Comparison of ENCODE assay signal across 17 mouse cellular contexts in the genomic region with DNA sequence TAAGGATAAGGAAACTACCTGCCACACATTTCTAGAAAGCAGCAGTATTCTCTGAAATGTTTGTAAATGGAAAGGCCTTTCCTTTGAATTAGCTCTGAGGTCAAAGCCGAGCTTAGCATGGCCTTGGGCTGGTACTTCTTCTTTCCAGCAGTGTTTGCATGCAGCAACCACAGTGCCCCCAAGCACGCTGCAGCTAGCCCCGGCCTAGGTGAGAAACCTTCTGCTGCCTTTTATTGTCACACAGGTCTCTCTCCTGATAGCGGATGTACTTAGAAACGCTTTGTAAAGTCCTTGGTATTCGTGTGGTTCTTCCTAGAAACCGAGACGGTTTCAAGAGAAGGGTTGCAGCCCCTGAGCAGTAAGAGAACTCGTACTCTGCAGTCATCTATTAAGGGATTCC.
DNase-seq lines count a peak whose midpoint lies in the region; ATAC-seq lines count a peak whose summit lies in the region.
"Had no signal": no experiment of that assay in that cellular context is flagged by ENCODE, and none has a peak within 500 bp of the region (broad histone marks: within the 10 kb centered on the region; RNA-seq: fewer than 3 reads in every experiment).

No protein-coding gene starts in this region.

- H3K4me2 ChIP-seq in heart, embryonic 16.5 days (ENCODE audit: low read depth, low read length), result no peak overlapping the region
- H3K4me2 ChIP-seq in hindbrain, embryonic 11.5 days (replicated peaks; ENCODE audit: low read depth, low read length), result no peak overlapping the region
- H3K4me2 ChIP-seq in forebrain, embryonic 15.5 days (replicated peaks), result no peak overlapping the region
- H3K4me2 ChIP-seq: embryonic facial prominence, embryonic 12.5 days; limb, embryonic 13.5 days; stomach, embryonic 15.5 days had no signal

- ATAC-seq in heart, embryonic 16.5 days (replicated peaks; ENCODE audit: extremely low read depth, insufficient read depth, low FRiP score), result peak; percentile 49; the same call in 1 of the 2 replicates
- ATAC-seq in megakaryocyte progenitor cell, adult 5-6 weeks (replicated peaks; ENCODE audit: poor library complexity), result peak; percentile 47
- ATAC-seq in hindbrain, embryonic 11.5 days (ENCODE audit: low FRiP score), result no peak
- ATAC-seq in forebrain, embryonic 15.5 days (replicated peaks), result no peak
- ATAC-seq: hindbrain, postnatal 0 days had no signal

- no peaks in the 10 kb centered on the region for H3K9me3 ChIP-seq in heart, embryonic 16.5 days (replicated peaks; ENCODE audit: control insufficient read depth, low read length)
- H3K9me3 ChIP-seq in hindbrain, embryonic 11.5 days (ENCODE audit: control insufficient read depth, low read length), result no peaks in the 10 kb centered on the region
- no peaks in the 10 kb centered on the region for H3K9me3 ChIP-seq in forebrain, embryonic 15.5 days
- H3K9me3 ChIP-seq: embryonic facial prominence, embryonic 12.5 days; limb, embryonic 13.5 days; stomach, embryonic 15.5 days had no signal

- H3K27ac ChIP-seq in heart, embryonic 16.5 days (ENCODE audit: low read length), result no peak overlapping the region
- no peak overlapping the region for H3K27ac ChIP-seq in hindbrain, embryonic 11.5 days (ENCODE audit: low read depth, low read length)
- H3K27ac ChIP-seq in forebrain, embryonic 15.5 days (replicated peaks), result no peak overlapping the region
- H3K27ac ChIP-seq: embryonic facial prominence, embryonic 12.5 days; hindbrain, postnatal 0 days; limb, embryonic 13.5 days; stomach, embryonic 15.5 days had no signal

- H3K9ac ChIP-seq in heart, embryonic 16.5 days (ENCODE audit: low read length), result no peak overlapping the region
- no peak overlapping the region for H3K9ac ChIP-seq in hindbrain, embryonic 11.5 days (ENCODE audit: low read depth, low read length)
- no peak overlapping the region for H3K9ac ChIP-seq in forebrain, embryonic 15.5 days (replicated peaks)
- H3K9ac ChIP-seq: embryonic facial prominence, embryonic 12.5 days; limb, embryonic 13.5 days; stomach, embryonic 15.5 days had no signal

- 68% methylated on average over 9 of the region's 9 CpGs for WGBS in heart, embryonic 16.5 days
- 86% methylated on average over 9 of the region's 9 CpGs for WGBS in hindbrain, embryonic 11.5 days
- 88% methylated on average over 9 of the region's 9 CpGs for WGBS in forebrain, embryonic 15.5 days

- no peak overlapping the region for H3K4me3 ChIP-seq in heart, embryonic 16.5 days (ENCODE audit: low read length)
- H3K4me3 ChIP-seq in hindbrain, embryonic 11.5 days (ENCODE audit: low read depth, low read length), result no peak overlapping the region
- H3K4me3 ChIP-seq in forebrain, embryonic 15.5 days, result no peak overlapping the region
- H3K4me3 ChIP-seq: embryonic facial prominence, embryonic 12.5 days; limb, embryonic 13.5 days; stomach, embryonic 15.5 days had no signal

- DNase-seq in heart, adult 11 months, result no peak
- peak; percentile 67 for DNase-seq in CD4-positive, CD25-positive, alpha-beta regulatory T cell, adult 2 months (ENCODE audit: low read depth, low spot score)
- DNase-seq in c-Kit-positive CD71-positive TER-119-positive erythroid progenitor cells, embryonic 14.5 days (ENCODE audit: low spot score), result peak; percentile 23
- DNase-seq in heart, postnatal 4 days, result no peak
- no peak for DNase-seq in hindbrain, embryonic 11.5 days (ENCODE audit: low spot score)
- DNase-seq: adrenal gland, postnatal 25 days; cerebellum, adult 9-10 months; gastrocnemius, postnatal 10 days; kidney, postnatal 14 days; lung, postnatal 14 days had no signal

- H3K4me1 ChIP-seq in heart, embryonic 16.5 days (ENCODE audit: control insufficient read depth, insufficient read depth, low read length), result peaks cover 21% of the 10 kb centered on the region
- no peaks in the 10 kb centered on the region for H3K4me1 ChIP-seq in hindbrain, embryonic 11.5 days (replicated peaks; ENCODE audit: control insufficient read depth, insufficient read depth, low read length)
- no peaks in the 10 kb centered on the region for H3K4me1 ChIP-seq in forebrain, embryonic 15.5 days
- H3K4me1 ChIP-seq: stomach, embryonic 15.5 days had no signal

- H3K27me3 ChIP-seq in heart, embryonic 16.5 days (ENCODE audit: control insufficient read depth, insufficient read depth, low read length), result no peaks in the 10 kb centered on the region
- no peaks in the 10 kb centered on the region for H3K27me3 ChIP-seq in hindbrain, embryonic 11.5 days (ENCODE audit: control insufficient read depth, insufficient read depth, low read length)
- H3K27me3 ChIP-seq in forebrain, embryonic 15.5 days, result no peaks in the 10 kb centered on the region
- H3K27me3 ChIP-seq: embryonic facial prominence, embryonic 12.5 days; limb, embryonic 13.5 days; stomach, embryonic 15.5 days had no signal

- no peaks in the 10 kb centered on the region for H3K36me3 ChIP-seq in heart, embryonic 16.5 days (ENCODE audit: control insufficient read depth, insufficient read depth)
- no peaks in the 10 kb centered on the region for H3K36me3 ChIP-seq in hindbrain, embryonic 11.5 days (ENCODE audit: control insufficient read depth, insufficient read depth, low read length)
- no peaks in the 10 kb centered on the region for H3K36me3 ChIP-seq in forebrain, embryonic 15.5 days
- H3K36me3 ChIP-seq: embryonic facial prominence, embryonic 12.5 days; limb, embryonic 13.5 days; stomach, embryonic 15.5 days had no signal

Comparison
In these comparisons a context has a peak if more than half of its experiments do, and no peak if none do; other contexts are left out.
1. ATAC-seq: peak in heart, embryonic 16.5 days (single experiment) and megakaryocyte progenitor cell, adult 5-6 weeks (single experiment); none in hindbrain, embryonic 11.5 days (single experiment) and forebrain, embryonic 15.5 days (single experiment).
2. DNase-seq: peak in CD4-positive, CD25-positive, alpha-beta regulatory T cell, adult 2 months (single experiment) and c-Kit-positive CD71-positive TER-119-positive erythroid progenitor cells, embryonic 14.5 days (single experiment); none in heart, adult 11 months (single experiment), heart, postnatal 4 days (single experiment) and hindbrain, embryonic 11.5 days (single experiment).